Mouse (Mus musculus): ENCODE results near the gene Vmn1r104.
"Not testable (repeated sequence)": the region's sequence is repeated elsewhere in the genome, so short reads cannot be mapped to it uniquely, and the experiment has no call there.

The Vmn1r104 gene

GRCm38 (mm10) chr7:20533537-20533936 lies at the start of gene Vmn1r104:
Gene Vmn1r104 (plus strand): TSS chr7:20533837.
- not testable (repeated sequence) for DNase-seq

- DNase-seq: not testable (repeated sequence)
Measured at GRCm38 (mm10) chr7:20510434-20510833, 23.2 kb upstream of the Vmn1r104 start, which contains the start of gene Vmn1r103. Gene Vmn1r103 (minus strand): TSS chr7:20510534.

DNA sequence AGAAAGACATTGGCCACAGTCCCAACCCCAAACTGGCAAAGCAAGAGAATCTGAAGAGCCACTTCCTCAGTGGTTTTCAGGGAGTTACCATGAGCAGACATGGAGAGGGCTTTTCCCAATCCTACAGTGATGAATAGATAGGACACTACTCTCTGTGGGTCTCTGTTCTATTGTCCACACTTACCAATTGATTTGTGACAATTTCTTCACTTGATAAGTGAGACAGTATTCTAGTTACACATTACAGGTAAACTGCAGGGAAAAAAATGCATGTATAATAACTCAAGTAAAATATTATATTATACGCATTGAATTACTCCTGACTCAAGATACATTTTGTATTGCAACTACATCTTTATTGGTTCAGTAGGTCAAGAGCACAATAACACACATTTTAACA lies 12.0 kb downstream of the Vmn1r104 start, which contains the start of gene Gm5726:
TSS of gene Gm5726 (minus strand) at position 101 of the 400 bp plus-strand sequence.
- not testable (repeated sequence) for DNase-seq

DNA sequence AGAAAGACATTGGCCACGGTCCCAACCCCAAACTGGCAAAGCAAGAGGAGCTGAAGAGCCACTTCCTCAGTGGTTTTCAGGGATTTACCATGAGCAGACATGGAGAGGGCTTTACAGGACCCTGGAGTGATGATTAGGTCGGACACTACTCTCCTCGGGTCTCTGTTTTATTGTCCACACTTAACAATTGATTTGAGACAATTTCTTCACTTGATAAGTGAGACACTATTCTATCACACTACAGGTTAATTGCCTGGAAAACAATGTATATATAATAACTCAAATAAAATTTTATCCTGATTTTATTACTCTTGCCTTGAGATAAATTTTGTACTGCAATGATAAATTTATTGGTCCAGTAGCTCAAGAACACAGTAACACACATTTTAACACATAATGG lies 42.5 kb downstream of the Vmn1r104 start, which contains the start of gene Gm4141:
TSS of gene Gm4141 (minus strand) at position 101 of the 400 bp plus-strand sequence.
- not testable (repeated sequence) for DNase-seq

Data from cerebellum, adult 9-10 months (tissue).